Mouse (Mus musculus) E14TG2a.4 (cell line): ENCODE measurements at regions not wholly inside any gene's neighbourhood (a gene's known extent, or its start where the extent isn't known, plus 50 kb on each side); places are given as distances from the start of the nearest gene placed in this dataset.

Experiments used
- CTCF ChIP-seq: conservative IDR thresholded peaks from 2 replicates; pipeline ENCODE4 v1.5.1; 2014; ENCODE audit warnings: low read length
- POU5F1 ChIP-seq: IDR thresholded peaks from 2 replicates; pipeline ENCODE4 v1.6.1; 2014; ENCODE audit warnings: low read length, borderline replicate concordance

- TF ChIP-seq CTCF (no peak), POU5F1 (no peak)
Observed at GRCm38 (mm10) chr3:130866952-130867632, 136.9 kb upstream of the Rpl34 start.
